Mouse (Mus musculus) mouse embryonic stem cell (cell line): ENCODE measurements around the gene Sult4a1.

Experiments
- in situ Hi-C, 2 experiments: fragments of 300-500 bp; cut with MboI; formaldehyde crosslinking; loops; 1 replicate in 1 of 2; 3 replicates in 1 of 2; pipeline ENCODE4 v1.14.3; 2019 to 2020; ENCODE audit warnings: low sequenced_read_pairs in 2 of 2, low pct_unique_long_range_greater_than_20kb in 1 of 2, mixed read lengths in 1 of 2; ENCODE audit not compliant: unreplicated experiment in 1 of 2

Sult4a1 gene

DNA sequence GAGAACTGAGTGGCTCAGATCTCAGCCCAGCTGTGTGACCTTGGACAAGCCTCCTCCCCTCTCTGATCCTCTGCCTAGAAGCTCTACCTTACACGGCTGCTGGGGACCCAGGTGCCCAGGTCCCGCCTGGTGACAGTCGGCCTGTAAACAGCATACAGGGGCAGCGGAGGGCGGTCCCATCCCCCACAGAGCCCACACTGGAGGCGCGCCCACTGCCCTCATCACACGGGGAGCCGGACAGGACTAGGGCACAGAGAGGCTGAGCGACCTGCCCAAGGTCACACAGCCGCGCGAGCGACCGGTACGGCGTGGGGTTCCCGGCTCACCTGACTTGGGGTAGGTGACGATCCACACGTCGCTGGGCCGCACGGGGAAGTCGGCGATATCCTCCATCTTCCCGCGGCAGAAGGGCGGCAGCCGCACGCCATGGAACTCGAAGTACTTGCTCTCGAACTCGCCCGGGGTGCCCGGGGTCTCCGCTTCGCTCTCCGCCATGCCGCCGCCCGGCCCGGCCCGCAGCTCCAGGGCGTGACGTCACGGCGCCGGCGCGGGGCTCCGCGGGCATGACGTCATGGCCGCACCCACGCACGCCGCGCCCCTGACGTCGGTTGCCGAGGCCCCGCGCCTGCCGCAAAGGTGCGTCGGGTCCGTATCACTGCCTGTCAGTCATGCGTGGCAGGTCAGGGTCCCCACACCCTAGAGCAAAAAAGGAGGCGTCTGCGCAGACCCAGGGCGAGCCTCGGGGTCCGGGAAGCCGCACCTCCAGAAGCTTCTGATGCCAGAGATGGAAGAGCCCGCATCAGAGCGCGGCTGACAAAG, at the start of gene Sult4a1:
Gene Sult4a1 (minus strand): TSS at position 650 of the 819 bp plus-strand sequence.
- in situ Hi-C loops: loop anchor here (25.0 kb wide), 1 partner anchor 507 kb away; no protein-coding TSS in a partner anchor

GRCm38 (mm10) chr15:84140929-84141328, 35.4 kb upstream of the Sult4a1 start:
- in situ Hi-C loops: no loop called here

GRCm38 (mm10) chr15:84140109-84140508, 34.6 kb upstream of the Sult4a1 start:
- in situ Hi-C loops: no loop called here

GRCm38 (mm10) chr15:84139592-84140005, 34.0 kb upstream of the Sult4a1 start:
- in situ Hi-C loops: no loop called here

- in situ Hi-C loops: no loop called here
These were observed 31.2 kb upstream of the Sult4a1 start for GRCm38 (mm10) chr15:84136473-84137415.

DNA sequence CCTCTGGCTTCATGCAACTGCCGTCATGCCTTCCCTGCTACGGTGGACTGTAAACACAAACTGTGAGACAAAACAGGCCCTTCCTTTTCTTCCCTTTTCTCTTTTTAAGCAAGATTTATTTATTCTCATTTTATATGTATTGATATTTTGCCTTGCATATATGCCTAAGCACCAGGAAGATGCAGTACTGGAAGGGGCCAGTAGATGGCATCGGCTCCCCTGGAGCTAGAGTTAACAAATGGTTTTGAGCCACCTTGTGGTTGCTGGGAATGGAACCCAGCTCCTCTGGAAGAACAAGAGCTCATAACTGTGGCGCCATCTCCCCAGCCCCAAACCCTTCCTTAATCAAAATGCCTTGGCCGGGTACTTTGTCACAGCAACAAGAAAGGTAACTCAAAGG, 29.9 kb upstream of the Sult4a1 start:
- in situ Hi-C loops: no loop called here

- in situ Hi-C loops: no loop called here
These were observed 27.9 kb upstream of the Sult4a1 start for GRCm38 (mm10) chr15:84133440-84133839.

DNA sequence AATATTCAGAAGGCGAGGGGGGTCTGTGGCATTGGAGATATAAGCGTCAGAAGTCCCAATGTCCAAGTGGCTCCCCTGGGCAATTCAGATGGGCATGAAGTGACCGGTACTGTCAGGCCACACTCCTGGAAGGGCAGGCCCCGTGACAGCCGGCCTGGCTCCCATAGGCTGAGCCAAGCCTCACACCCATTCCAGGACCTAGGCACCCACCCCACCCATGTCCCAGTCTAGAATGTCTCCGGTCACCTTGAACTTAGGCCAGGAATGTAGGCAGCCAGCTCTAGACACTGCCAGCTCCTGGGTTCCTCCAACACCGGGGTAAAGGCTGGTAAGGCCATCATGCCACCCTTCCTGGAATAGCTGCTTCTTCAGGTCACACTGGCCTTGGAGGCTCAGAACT, 26.4 kb upstream of the Sult4a1 start:
- in situ Hi-C loops: no loop called here

DNA sequence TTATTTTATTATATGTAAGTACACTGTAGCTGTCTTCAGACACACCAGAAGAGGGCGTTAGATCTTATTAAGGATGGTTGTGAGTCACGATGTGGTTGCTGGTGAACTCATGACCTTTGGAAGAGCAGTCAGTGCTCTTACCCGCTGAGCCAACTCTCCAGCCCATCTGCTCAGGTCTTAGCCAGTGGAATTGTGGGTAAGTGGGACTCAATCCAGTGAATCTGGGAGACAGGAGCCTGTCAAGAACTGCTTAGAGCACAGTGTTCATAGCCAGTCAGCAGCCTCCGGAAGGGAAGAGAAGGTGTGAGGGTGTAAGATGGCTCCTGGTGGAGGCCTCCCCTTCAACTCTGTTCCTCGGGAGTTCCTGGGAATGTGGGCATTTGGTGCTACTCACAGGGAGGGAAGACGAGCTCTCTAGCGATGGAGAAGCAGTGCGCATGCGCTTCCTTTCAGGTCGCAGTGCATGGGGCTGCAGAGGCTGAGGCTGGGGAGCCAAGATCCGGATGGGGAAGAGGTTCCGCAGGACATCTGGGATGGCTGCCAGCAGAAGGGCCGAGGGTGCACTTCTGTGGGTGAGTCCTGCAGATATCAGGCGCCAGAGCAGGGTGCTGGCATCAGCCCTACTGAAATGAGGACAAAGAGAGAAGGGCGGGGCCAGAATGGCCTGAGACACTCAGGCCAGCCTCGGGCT, 25.7 kb upstream of the Sult4a1 start:
- in situ Hi-C loops: no loop called here

- in situ Hi-C loops: no loop called here
These were observed 21.3 kb upstream of the Sult4a1 start for GRCm38 (mm10) chr15:84126871-84127270.

- in situ Hi-C loops: no loop called here
These were observed 20.9 kb upstream of the Sult4a1 start for GRCm38 (mm10) chr15:84126447-84126846.

GRCm38 (mm10) chr15:84124086-84124485, 18.5 kb upstream of the Sult4a1 start:
- in situ Hi-C loops: loop anchor here (25.0 kb wide), 1 partner anchor 488 kb away; no protein-coding TSS in a partner anchor

DNA sequence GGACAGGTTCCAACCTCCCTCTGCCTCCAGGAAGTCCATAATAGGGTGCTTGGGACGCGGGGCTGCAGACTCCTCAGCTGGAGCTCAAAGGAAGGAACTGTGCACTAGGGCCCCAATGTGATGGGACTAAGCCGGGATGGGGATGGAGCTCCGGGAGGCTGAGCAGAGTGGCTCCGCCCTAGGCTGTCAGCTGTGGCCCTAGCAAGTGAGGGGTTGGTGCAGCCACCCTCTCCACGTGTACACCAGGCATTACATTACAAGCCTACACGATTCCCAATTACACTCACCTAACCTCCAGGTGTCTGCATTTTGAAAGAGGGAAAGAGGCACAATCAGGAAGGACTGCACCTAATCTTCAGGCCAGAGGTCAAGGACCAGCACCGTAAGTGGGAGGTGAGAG, 17.5 kb upstream of the Sult4a1 start, which contains the start of gene Pnpla5:
Gene Pnpla5 (minus strand): TSS at position 101 of the 400 bp plus-strand sequence.
- in situ Hi-C loops: loop anchor here (25.0 kb wide), 1 partner anchor 489 kb away; no protein-coding TSS in a partner anchor

GRCm38 (mm10) chr15:84121036-84121435, 15.5 kb upstream of the Sult4a1 start:
- in situ Hi-C loops: loop anchor here (25.0 kb wide), 1 partner anchor 491 kb away; no protein-coding TSS in a partner anchor

- in situ Hi-C loops: loop anchor here (25.0 kb wide), 1 partner anchor 492 kb away; no protein-coding TSS in a partner anchor
These were observed 15.1 kb upstream of the Sult4a1 start for GRCm38 (mm10) chr15:84120612-84121011.

GRCm38 (mm10) chr15:84116466-84116865, 10.9 kb upstream of the Sult4a1 start:
- in situ Hi-C loops: loop anchor here (25.0 kb wide), 1 partner anchor 496 kb away; no protein-coding TSS in a partner anchor

- in situ Hi-C loops: loop anchor here (25.0 kb wide), 1 partner anchor 497 kb away; no protein-coding TSS in a partner anchor
These were observed 10.2 kb upstream of the Sult4a1 start for GRCm38 (mm10) chr15:84115727-84116126.

DNA sequence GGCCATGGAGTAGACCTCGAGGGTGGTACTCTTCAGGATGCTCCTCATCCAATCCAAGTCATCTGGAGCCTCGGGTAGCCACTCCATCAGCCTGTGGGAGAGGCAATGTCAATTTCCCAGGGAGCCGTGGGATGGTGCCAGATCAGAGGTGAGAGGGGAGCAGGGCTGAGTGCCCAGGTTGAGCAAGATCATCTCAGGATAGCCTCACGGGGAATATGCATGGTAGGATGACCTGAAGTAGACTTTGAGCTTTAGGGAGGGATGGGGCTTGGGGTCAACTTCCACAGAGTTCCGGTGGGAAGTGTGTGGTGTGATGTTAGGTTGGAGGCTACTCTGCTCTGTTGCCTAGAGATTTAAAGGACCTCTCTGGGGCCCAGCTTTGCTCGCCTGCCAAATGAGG, 8.3 kb upstream of the Sult4a1 start:
- in situ Hi-C loops: loop anchor here (25.0 kb wide), 1 partner anchor 498 kb away; no protein-coding TSS in a partner anchor
